Mouse (Mus musculus) kidney, adult 2 months (tissue): ENCODE measurements around the gene Map4k5. TPM values are rescaled to one million over a fixed set of nuclear protein-coding genes. Genes with fewer than 3 reads are reported as not detected.
A peak's percentile ranks its signal among the peaks of the same experiment; 100 is the strongest.

Experiments
- DNase-seq: peaks from one replicate; pipeline ENCODE4 v3.0.0; 2021
- H3K27ac ChIP-seq: fragments of 200-500 bp; 2 replicates; pipeline ENCODE4 v1.5.1; 2012; ENCODE audit warnings: low read depth, low read length, control low read depth, inconsistent platforms; ENCODE audit not compliant: insufficient read depth
- H3K27me3 ChIP-seq: fragments of 200-500 bp; replicated peaks from 2 replicates; pipeline ENCODE4 v1.6.1; 2012; ENCODE audit warnings: mild to moderate bottlenecking, moderate library complexity, low read length, inconsistent platforms; ENCODE audit not compliant: control insufficient read depth, insufficient read depth
- H3K36me3 ChIP-seq: fragments of 200-500 bp; 2 replicates; pipeline ENCODE4 v1.6.1; 2012; ENCODE audit warnings: mild to moderate bottlenecking, moderate library complexity, low read length, inconsistent platforms; ENCODE audit not compliant: control insufficient read depth, insufficient read depth
- H3K4me1 ChIP-seq: fragments of 200-500 bp; 2 replicates; pipeline ENCODE4 v1.6.1; 2011; ENCODE audit warnings: low read length; ENCODE audit not compliant: control insufficient read depth, insufficient read depth
- H3K4me3 ChIP-seq: fragments of 200-500 bp; 2 replicates; pipeline ENCODE4 v1.5.1; 2011; ENCODE audit warnings: mild to moderate bottlenecking, low read depth, low read length, control low read depth; ENCODE audit not compliant: insufficient read depth
- CTCF ChIP-seq: fragments of 200-500 bp; conservative IDR thresholded peaks from 2 replicates; pipeline ENCODE4 v1.5.1; 2011; ENCODE audit warnings: low read depth, mild to moderate bottlenecking, control low read depth, low read length, moderate library complexity, mixed read lengths; ENCODE audit not compliant: insufficient read depth, insufficient read length
- POLR2A ChIP-seq: fragments of 200-500 bp; IDR thresholded peaks from one replicate; pipeline ENCODE4 v1.6.1; 2011; ENCODE audit warnings: low read depth, low read length, control low read depth
- WGBS: fragments of 180-500 bp; shearing (Covaris S2); methylation state at CpG from one replicate; pipeline ENCODE4 v1.1.7; 2018; 5-methylcytosine and 5-hydroxymethylcytosine counted together
- polyA plus RNA-seq: library from polyadenylated mRNA; depleted of rRNA; stranded (reverse); fragments of >200 nt; gene quantifications from 2 replicates; pipeline ENCODE4 v1.2.3, GENCODE M21; 2012

Gene Map4k5
- polyA plus RNA-seq, 1 experiment: 6.3 TPM

- WGBS: 67% methylated on average over 19 of the region's 19 CpGs
- H3K4me1 ChIP-seq: no peaks in the 10 kb centered on the region
- peaks cover 11% of the 10 kb centered on the region for H3K36me3 ChIP-seq
- no peaks in the 10 kb centered on the region for H3K27me3 ChIP-seq
- H3K27ac ChIP-seq: no peak overlapping the region
- DNase-seq: no peak
- TF ChIP-seq POLR2A (no peak), CTCF (no peak)
- H3K4me3 ChIP-seq: no peak overlapping the region
Observed at GRCm38 (mm10) chr12:69843531-69844445, 49.2 kb downstream of the Map4k5 start.

DNA sequence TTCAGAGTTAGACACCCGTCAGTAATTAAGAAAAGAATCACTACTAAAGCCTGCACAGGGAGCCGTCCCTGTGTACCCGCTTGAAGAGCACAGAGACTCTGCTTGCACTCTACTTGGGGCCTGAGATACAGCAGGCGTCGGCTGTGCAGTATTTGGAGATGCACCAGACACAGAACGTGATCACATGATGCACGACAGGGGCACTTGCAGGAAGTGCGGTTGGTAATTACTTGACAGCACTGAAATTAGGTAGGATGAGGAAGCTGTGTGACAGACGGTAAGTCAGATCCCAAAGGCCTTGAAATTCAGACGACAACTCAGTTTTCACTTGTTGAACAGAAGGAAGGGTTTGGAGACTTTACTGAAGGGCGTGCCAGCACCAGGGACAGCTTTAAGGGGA, 54.6 kb downstream of the Map4k5 start:
- DNase-seq: no peak
- H3K4me3 ChIP-seq: no peak overlapping the region
- 79% methylated on average over 11 of the region's 11 CpGs for WGBS
- no peak overlapping the region for H3K27ac ChIP-seq
- peaks cover 8% of the 10 kb centered on the region for H3K36me3 ChIP-seq
- TF ChIP-seq CTCF (no peak), POLR2A (no peak)
- H3K27me3 ChIP-seq: no peaks in the 10 kb centered on the region
- H3K4me1 ChIP-seq: no peaks in the 10 kb centered on the region

GRCm38 (mm10) chr12:69833982-69834604, 58.9 kb downstream of the Map4k5 start:
- 81% methylated on average over 12 of the region's 12 CpGs for WGBS
- no peak for DNase-seq
- H3K36me3 ChIP-seq: 0 out of 2 replicates have a peak, but pooled peaks cover 4% of the 10 kb centered on the region

DNA sequence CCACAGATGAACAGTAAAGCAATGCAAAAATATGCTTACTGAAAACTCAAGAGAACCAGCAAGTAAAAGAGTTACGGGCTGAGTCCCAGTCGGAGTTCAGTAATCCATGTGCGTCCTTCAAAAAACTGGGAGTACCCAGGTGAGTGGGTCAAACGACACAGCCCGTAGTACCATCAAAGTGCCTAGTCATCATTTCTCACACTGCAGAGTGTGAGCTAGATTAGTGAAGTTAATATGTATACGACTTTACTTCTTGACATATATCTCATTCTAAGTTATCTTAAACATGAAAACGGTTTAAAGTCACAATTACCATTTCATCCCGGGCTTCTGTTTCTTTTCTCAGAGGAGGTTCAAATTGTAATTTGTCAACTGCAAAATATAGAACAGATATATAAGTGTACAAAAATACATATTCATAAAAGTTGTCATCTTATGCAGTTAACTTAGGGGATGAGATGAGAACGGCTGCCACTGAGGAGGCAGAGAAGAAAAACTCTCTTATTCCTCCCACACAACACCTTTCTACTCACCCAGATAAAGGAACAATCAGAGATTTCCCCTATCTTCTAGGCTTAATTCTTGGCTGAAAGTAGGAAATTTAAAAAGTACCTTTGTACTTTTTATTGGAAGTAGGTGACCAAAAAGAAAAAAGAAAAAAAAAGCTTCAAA, 61.6 kb downstream of the Map4k5 start:
- Histone ChIP-seq H3K4me1 (no peaks in the 10 kb centered on the region), H3K4me3 (no peak overlapping the region), H3K27me3 (no peaks in the 10 kb centered on the region), H3K27ac (no peak overlapping the region), H3K36me3 (peaks cover 6% of the 10 kb centered on the region)
- no peak for DNase-seq
- no peak for TF ChIP-seq POLR2A
- 79% methylated on average over 9 of the region's 9 CpGs for WGBS

More at GRCm38 (mm10) chr12:69833982-69834604, 58.9 kb downstream of the Map4k5 start:
- Histone ChIP-seq H3K4me3 (no peak overlapping the region), H3K27me3 (no peaks in the 10 kb centered on the region), H3K4me1 (no peaks in the 10 kb centered on the region), H3K27ac (no peak overlapping the region)
- TF ChIP-seq CTCF (no peak), POLR2A (no peak)

GRCm38 (mm10) chr12:69828214-69828613, 64.8 kb downstream of the Map4k5 start:
- no peaks in the 10 kb centered on the region for H3K4me1 ChIP-seq
- peaks cover 8% of the 10 kb centered on the region for H3K36me3 ChIP-seq
- no peak for DNase-seq
- no peaks in the 10 kb centered on the region for H3K27me3 ChIP-seq
- H3K4me3 ChIP-seq: no peak overlapping the region
- TF ChIP-seq POLR2A (no peak), CTCF (no peak)
- 64% methylated on average over 2 of the region's 2 CpGs for WGBS
- no peak overlapping the region for H3K27ac ChIP-seq

DNA sequence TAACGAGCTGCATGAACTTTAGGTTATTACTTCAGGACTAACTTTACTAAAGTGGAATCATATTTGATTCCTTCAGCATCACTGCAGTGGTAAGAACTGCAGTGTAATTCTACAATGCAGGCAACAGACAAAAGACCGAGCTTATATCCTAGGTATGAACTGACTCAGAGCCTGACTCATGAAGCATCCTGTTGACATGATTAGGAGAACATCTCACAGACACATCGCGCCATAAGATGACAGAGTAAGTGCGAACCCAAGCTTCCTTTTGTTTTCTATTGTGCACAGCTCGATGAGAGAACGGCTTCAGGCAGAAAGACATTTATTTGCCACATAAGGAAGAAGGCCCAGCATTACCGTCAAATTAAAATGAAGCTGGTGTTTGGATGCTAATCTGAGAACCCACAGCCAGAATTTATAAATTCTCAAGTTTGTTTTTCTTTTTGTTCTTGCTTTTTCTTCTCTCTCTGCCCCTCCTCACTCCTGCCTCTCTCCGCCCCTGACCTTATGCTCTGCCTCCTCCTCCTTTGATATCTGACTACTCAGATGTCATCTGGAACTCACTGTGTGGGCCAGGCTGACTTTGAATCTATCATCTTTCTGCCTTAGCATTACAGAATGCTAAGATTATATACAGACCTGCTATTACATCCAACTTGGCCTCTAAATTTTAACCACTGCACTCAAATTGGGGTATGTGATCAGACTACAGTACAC, 68.0 kb downstream of the Map4k5 start:
- Histone ChIP-seq H3K36me3 (peaks cover 12% of the 10 kb centered on the region), H3K4me1 (no peaks in the 10 kb centered on the region), H3K27me3 (no peaks in the 10 kb centered on the region), H3K4me3 (no peak overlapping the region), H3K27ac (no peak overlapping the region)
- DNase-seq: no peak
- TF ChIP-seq CTCF (no peak), POLR2A (no peak)
- 71% methylated on average over 9 of the region's 9 CpGs for WGBS

DNA sequence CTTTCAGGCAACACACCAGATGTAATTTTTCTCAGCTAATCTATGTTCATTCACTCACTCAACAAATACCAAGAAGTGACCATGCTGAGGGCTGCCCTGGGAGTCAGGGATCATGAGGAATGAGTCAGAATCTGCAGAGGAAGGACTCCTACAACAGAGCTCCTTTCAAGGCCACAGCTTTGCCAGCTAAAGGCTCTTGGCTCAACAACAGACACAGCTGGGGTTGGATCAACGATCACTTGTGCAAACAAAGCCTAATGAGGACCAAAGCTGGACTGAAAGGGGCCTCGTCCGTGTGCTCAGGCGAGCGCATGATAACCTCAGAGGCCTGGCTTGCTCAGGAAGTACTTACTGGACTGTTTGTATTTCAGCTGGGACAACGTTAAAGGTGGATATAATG, 78.7 kb downstream of the Map4k5 start:
- no peak for TF ChIP-seq POLR2A
- TF ChIP-seq CTCF: no peak
- 50% methylated on average over 6 of the region's 6 CpGs for WGBS
- H3K4me1 ChIP-seq: no peaks in the 10 kb centered on the region
- peak; percentile 20 for DNase-seq
- no peaks in the 10 kb centered on the region; the same call in none of the 2 replicates for H3K36me3 ChIP-seq
- peak overlapping the region; percentile 14; the same call in 1 of the 2 replicates for H3K27ac ChIP-seq
- no peaks in the 10 kb centered on the region for H3K27me3 ChIP-seq
- no peak overlapping the region for H3K4me3 ChIP-seq
